Mouse (Mus musculus): ENCODE measurements around the gene Vmn1r30. TPM values are rescaled to one million over a fixed set of nuclear protein-coding genes. Genes with fewer than 3 reads are reported as not detected.

Gene Vmn1r30
- total RNA-seq (2021): not detected
- long read RNA-seq: 0 reads

GRCm38 (mm10) chr6:58443285-58443684 is at the start of gene Vmn1r30:
Gene Vmn1r30, minus strand, starts transcription at chr6:58443385.
- DNase-seq (ENCODE audit: low spot score in 2 of 2): no peak

- DNase-seq (ENCODE audit: low spot score in 2 of 2): no peak
Observed at GRCm38 (mm10) chr6:58475230-58475629, 32.0 kb upstream of the Vmn1r30 start, which contains the start of gene Vmn1r31. Gene Vmn1r31, minus strand, starts transcription at chr6:58475330.

Other genes with a start within 250 kb of the Vmn1r30 start
- not detected for gene Vmn1r27, start 224.6 kb downstream of the Vmn1r30 start, total RNA-seq (2021)
- gene Vmn1r28, start 181.3 kb downstream of the Vmn1r30 start, total RNA-seq (2021): not detected
- gene Vmn1r29, start 141.8 kb downstream of the Vmn1r30 start, total RNA-seq (2021): not detected
- gene Vmn1r31, start 31.9 kb upstream of the Vmn1r30 start, total RNA-seq (2021): not detected
- gene Abcg2, start 141.1 kb upstream of the Vmn1r30 start, total RNA-seq (2021): 10 to 100 TPM; 17.4 to 20.1 TPM